Mouse (Mus musculus): ENCODE data around the gene Repin1.

DNA sequence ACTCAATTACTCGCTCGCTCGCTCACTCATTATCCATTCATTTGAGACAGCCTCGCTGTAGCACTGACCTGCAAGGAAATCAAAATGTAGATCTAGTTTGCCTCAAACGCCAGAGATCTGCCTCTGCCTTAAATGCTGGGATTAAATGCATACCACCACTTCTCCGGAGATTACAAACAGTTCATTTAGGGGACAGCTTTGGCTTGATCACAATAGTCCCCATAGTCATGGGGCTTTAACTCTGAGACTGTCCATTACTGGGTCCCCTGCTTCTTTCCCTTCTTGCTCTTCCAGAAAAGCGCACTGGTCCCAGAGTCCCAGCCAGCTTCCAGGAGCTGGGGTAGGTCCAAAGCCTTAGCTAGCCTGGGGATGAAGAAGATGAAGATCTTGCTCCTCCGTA is 32.8 kb downstream of the Repin1 start, which contains the start of gene AI854703:
- TF ChIP-seq CTCF (IDR thresholded peaks at IDR 0.05; ENCODE audit: insufficient read depth, low read length) (no peak), POLR2A (IDR thresholded peaks at IDR 0.05; ENCODE audit: borderline replicate concordance, extremely low read depth, low read depth, low read length) (no peak)

All from lung, adult 2 months (tissue).